Mouse (Mus musculus) heart, adult 2 months (tissue): ENCODE data around the gene Olfr332. TPM values are rescaled to one million over a fixed set of nuclear protein-coding genes. Genes with fewer than 3 reads are reported as not detected.
A peak's percentile ranks its signal among the peaks of the same experiment; 100 is the strongest.
"Not testable (repeated sequence)": the region's sequence is repeated elsewhere in the genome, so short reads cannot be mapped to it uniquely, and the experiment has no call there.

Experiments used
- DNase-seq, 2 experiments: peaks; one replicate each; pipeline ENCODE4 v3.0.0; 2021
- H3K27ac ChIP-seq: fragments of 200-600 bp; 2 replicates; pipeline ENCODE4 v1.8.1; 2022
- H3K27me3 ChIP-seq: fragments of 200-500 bp; 2 replicates; pipeline ENCODE4 v1.6.1; 2012; ENCODE audit warnings: mild to moderate bottlenecking, low read length, inconsistent platforms, mixed read lengths; ENCODE audit not compliant: control insufficient read depth, insufficient read depth
- H3K36me3 ChIP-seq: fragments of 200-500 bp; 2 replicates; pipeline ENCODE4 v1.6.1; 2012; ENCODE audit warnings: low read length, inconsistent platforms; ENCODE audit not compliant: control insufficient read depth, insufficient read depth
- H3K4me1 ChIP-seq: fragments of 200-500 bp; 2 replicates; pipeline ENCODE4 v1.6.1; 2011; ENCODE audit warnings: low read length; ENCODE audit not compliant: control insufficient read depth, insufficient read depth
- H3K4me3 ChIP-seq: fragments of 200-600 bp; 2 replicates; pipeline ENCODE4 v1.8.1; 2022
- H3K79me2 ChIP-seq: fragments of 200-500 bp; replicated peaks from 2 replicates; pipeline ENCODE4 v1.6.1; 2012; ENCODE audit warnings: mild to moderate bottlenecking, inconsistent platforms, low read length, moderate library complexity, mixed read lengths; ENCODE audit not compliant: control insufficient read depth, insufficient read depth
- H3K9ac ChIP-seq: fragments of 200-500 bp; 2 replicates; pipeline ENCODE4 v1.6.1; 2012; ENCODE audit warnings: low read depth, mild to moderate bottlenecking, control low read depth, inconsistent platforms, low read length, mixed read lengths
- CTCF ChIP-seq: fragments of 200-600 bp; IDR thresholded peaks from 2 replicates; pipeline ENCODE4 v1.8.1; 2022; ENCODE audit warnings: antibody characterized with exemption, mild to moderate bottlenecking, moderate library complexity
- EP300 ChIP-seq: fragments of 200-500 bp; IDR thresholded peaks from 2 replicates; pipeline ENCODE4 v1.6.1; 2011; ENCODE audit warnings: low read depth, low read length, control low read depth; ENCODE audit not compliant: insufficient read depth
- POLR2A ChIP-seq: fragments of 200-500 bp; IDR thresholded peaks from 2 replicates; pipeline ENCODE4 v1.6.1; 2011; ENCODE audit warnings: mild to moderate bottlenecking, low read depth, low read length, control low read depth; ENCODE audit not compliant: insufficient read depth
- WGBS: fragments of 180-500 bp; shearing (Covaris S2); methylation state at CpG from one replicate; pipeline ENCODE4 v1.1.7; 2018; 5-methylcytosine and 5-hydroxymethylcytosine counted together
- intact Hi-C: fragments of 180-260 bp; cut with DNase I; formaldehyde crosslinking; loops from one replicate; pipeline ENCODE4 v1.15.1; 2025
- long read RNA-seq: library from polyadenylated mRNA; stranded (forward); transcript quantifications from one replicate; pipeline ENCODE4 v2.0.0, GENCODE M21; 2021
- polyA plus RNA-seq: library from polyadenylated mRNA; depleted of rRNA; stranded (reverse); fragments of >200 nt; gene quantifications from 2 replicates; pipeline ENCODE4 v1.2.3, GENCODE M21; 2012; rRNA removed
- total RNA-seq, 2 experiments: library from RNA; stranded (reverse); gene quantifications; 2 replicates each; pipeline ENCODE4 v1.2.3; 2021

Olfr332 gene
- not detected for total RNA-seq
- polyA plus RNA-seq, result not detected in 2 replicates
- long read RNA-seq, result 0 reads

DNA sequence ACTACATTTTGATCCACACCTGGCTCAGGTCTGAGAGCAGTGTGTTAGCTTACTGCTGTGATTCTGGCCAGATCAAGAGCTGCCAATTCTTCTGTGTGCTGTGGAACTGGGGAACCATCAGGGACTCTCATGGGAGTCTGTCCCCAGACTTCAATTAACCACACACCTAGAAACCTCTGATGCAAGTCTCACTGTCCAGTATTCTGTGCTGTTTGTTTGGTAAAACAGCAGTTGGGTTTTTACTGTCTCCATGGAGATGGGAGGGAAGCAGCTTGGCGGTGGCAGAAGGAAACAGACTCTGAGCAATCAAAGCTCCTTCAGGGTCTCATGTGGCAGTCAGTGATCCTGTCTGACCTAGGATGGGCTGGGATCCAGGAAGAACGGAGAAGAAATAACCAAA, at the start of gene Olfr332:
Gene Olfr332 (minus strand): TSS at position 101 of the 400 bp plus-strand sequence.
- H3K4me3 ChIP-seq, result no peak within 1 kb of the TSS
- no peaks in the 10 kb centered on the region for H3K36me3 ChIP-seq
- no peaks in the 10 kb centered on the region for H3K27me3 ChIP-seq
- 57% methylated on average over 2 of the region's 2 CpGs for WGBS
- intact Hi-C loops, result loop anchor here (10.0 kb wide), 1 partner anchor 142 kb away; the partner anchor contains the start of gene Olfr323
- no peaks in the 10 kb centered on the region for H3K79me2 ChIP-seq
- H3K9ac ChIP-seq, result no peak within 1 kb of the TSS
- TF ChIP-seq POLR2A, result no peak
- TF ChIP-seq CTCF, result no peak
- no peak for TF ChIP-seq EP300
- H3K4me1 ChIP-seq, result no peaks in the 10 kb centered on the region
- no peak for DNase-seq
- H3K27ac ChIP-seq, result no peak within 1 kb of the TSS

- intact Hi-C loops, H3K4me3 ChIP-seq, H3K27me3 ChIP-seq: not testable (repeated sequence)
Observed at GRCm38 (mm10) chr11:58534736-58535135, 42.4 kb upstream of the Olfr332 start, which contains the start of gene Olfr330. Olfr330 (minus strand) TSS chr11:58534836.

DNA sequence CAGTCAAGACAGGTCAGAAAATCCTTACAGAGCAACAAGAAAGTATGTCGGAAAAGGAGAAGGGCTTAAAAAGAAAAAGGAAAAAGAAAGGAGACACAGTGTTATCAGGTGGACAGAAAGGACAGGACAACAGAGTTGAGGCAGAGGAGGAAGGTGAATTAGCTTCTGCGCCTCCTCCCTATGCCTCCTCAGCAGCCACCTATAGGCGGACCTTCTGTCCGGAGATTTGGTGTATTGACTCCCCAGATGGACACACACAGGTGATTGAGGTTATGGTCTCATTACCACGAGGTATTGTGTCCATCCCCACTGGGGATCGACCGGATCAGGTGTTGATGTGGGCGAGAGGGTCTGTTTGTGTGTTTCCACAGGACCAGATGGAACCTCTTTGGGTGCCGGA, 27.4 kb upstream of the Olfr332 start:
- H3K4me1 ChIP-seq, intact Hi-C loops: not testable (repeated sequence)
- WGBS, result 87% methylated on average over 8 of the region's 9 CpGs

More at GRCm38 (mm10) chr11:58534736-58535135, 42.4 kb upstream of the Olfr332 start, which contains the start of gene Olfr330:
- not testable (repeated sequence) for H3K27ac ChIP-seq, H3K36me3 ChIP-seq, H3K79me2 ChIP-seq, H3K9ac ChIP-seq, DNase-seq, H3K4me1 ChIP-seq

GRCm38 (mm10) chr11:58518916-58519315, 26.6 kb upstream of the Olfr332 start:
- H3K9ac ChIP-seq, H3K36me3 ChIP-seq, H3K4me3 ChIP-seq, H3K27ac ChIP-seq, H3K4me1 ChIP-seq, intact Hi-C loops, H3K79me2 ChIP-seq, H3K27me3 ChIP-seq: not testable (repeated sequence)
- WGBS, result 93% methylated on average over 18 of the region's 18 CpGs
- DNase-seq, result peak; percentile 61 to 77

More for the DNA sequence above, 27.4 kb upstream of the Olfr332 start:
- H3K36me3 ChIP-seq, H3K79me2 ChIP-seq, H3K4me3 ChIP-seq, H3K9ac ChIP-seq, H3K27ac ChIP-seq, H3K27me3 ChIP-seq: not testable (repeated sequence)
- peak; percentile 8 to 33 for DNase-seq

DNA sequence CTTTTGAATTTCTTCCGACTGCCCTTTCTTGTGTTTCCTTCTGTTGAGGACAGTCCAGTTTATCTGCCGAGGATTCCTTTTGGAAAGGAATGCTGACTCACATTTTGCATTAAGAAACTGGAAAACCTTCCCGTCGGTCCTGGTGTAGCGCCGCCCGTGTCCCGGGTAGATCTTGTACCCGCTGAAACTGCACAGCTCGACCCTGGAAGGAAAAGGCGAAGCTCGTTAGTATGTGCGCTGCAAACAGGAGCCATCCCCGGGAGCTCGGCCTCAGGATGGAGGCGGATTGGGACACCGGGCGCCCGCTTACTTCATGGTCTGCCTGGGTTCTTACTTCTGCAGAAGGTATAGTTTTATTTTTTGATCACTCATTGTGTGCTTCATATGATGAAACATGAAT, 16.7 kb upstream of the Olfr332 start:
- H3K27me3 ChIP-seq, H3K79me2 ChIP-seq, DNase-seq, H3K4me1 ChIP-seq, H3K27ac ChIP-seq, H3K36me3 ChIP-seq, H3K9ac ChIP-seq, intact Hi-C loops, H3K4me3 ChIP-seq: not testable (repeated sequence)
- WGBS, result 79% methylated on average over 19 of the region's 19 CpGs

- intact Hi-C loops, H3K27me3 ChIP-seq, H3K36me3 ChIP-seq: not testable (repeated sequence)
Observed at GRCm38 (mm10) chr11:58502472-58502871, 10.1 kb upstream of the Olfr332 start, which contains the start of gene Olfr331. Olfr331 (minus strand) TSS chr11:58502572.

GRCm38 (mm10) chr11:58499290-58499689, 6.9 kb upstream of the Olfr332 start:
- DNase-seq, result no peak
- TF ChIP-seq EP300, result no peak
- TF ChIP-seq CTCF, result peak; percentile 60
- H3K27me3 ChIP-seq, result no peaks in the 10 kb centered on the region
- H3K27ac ChIP-seq, result no peak overlapping the region; the same call in 1 of the 2 replicates
- no peaks in the 10 kb centered on the region for H3K36me3 ChIP-seq
- intact Hi-C loops, result loop anchor here (1.0 to 10.0 kb wide), 3 partner anchors 96 to 198 kb away; partner anchors contain the start of gene Olfr323
- H3K9ac ChIP-seq, result no peak overlapping the region
- 34% methylated on average over 3 of the region's 3 CpGs for WGBS
- no peaks in the 10 kb centered on the region for H3K4me1 ChIP-seq
- no peaks in the 10 kb centered on the region for H3K79me2 ChIP-seq
- H3K4me3 ChIP-seq, result no peak overlapping the region

More at GRCm38 (mm10) chr11:58502472-58502871, 10.1 kb upstream of the Olfr332 start, which contains the start of gene Olfr331:
- not testable (repeated sequence) for H3K27ac ChIP-seq, H3K79me2 ChIP-seq, H3K4me3 ChIP-seq, DNase-seq, H3K9ac ChIP-seq, H3K4me1 ChIP-seq
